Mouse (Mus musculus) midbrain, embryonic 11.5 days (tissue): ENCODE measurements around the gene Tlr7. TPM values are rescaled to one million over a fixed set of nuclear protein-coding genes. Genes with fewer than 3 reads are reported as not detected.

Experiments used
- polyA plus RNA-seq: library from polyadenylated mRNA; unstranded; fragments of >200 nt; fragmentation: Nextera tagmentation; extraction: Ambion mirVana; gene quantifications from 2 replicates; pipeline ENCODE4 v1.2.1, GENCODE M21; 2014

Tlr7 gene
- polyA plus RNA-seq, 1 experiment from 2014 or later, result 0.34 TPM

Other genes starting within 250 kb of the Tlr7 start
- gene Tmsb4x, start 121.2 kb downstream of the Tlr7 start, polyA plus RNA-seq, result 5,801 and 6,146 TPM in 2 replicates
- 0.14 TPM in 1 of 2 replicates, not detected in the other for gene Tlr8, start 66.2 kb downstream of the Tlr7 start, polyA plus RNA-seq
- gene Prps2, start 52.2 kb upstream of the Tlr7 start, polyA plus RNA-seq, result 19.2 and 22.8 TPM in 2 replicates